Mouse (Mus musculus) stomach, embryonic 16.5 days (tissue): Measurements from ENCODE around the gene Mcm6. TPM values are rescaled to one million over a fixed set of nuclear protein-coding genes. Genes with fewer than 3 reads are reported as not detected.
A peak's percentile ranks its signal among the peaks of the same experiment; 100 is the strongest.

ENCODE experiments used
- ATAC-seq: fragments of 200-750 bp; cut with Nextera tagmentation; 2 replicates; pipeline ENCODE4 v1.8.0; 2017; ENCODE audit warnings: moderate number of reproducible peaks, moderate TSS enrichment; ENCODE audit not compliant: insufficient read depth, low FRiP score
- H3K27ac ChIP-seq: fragments of 300-500 bp; sonication (generic); 2 replicates; pipeline ENCODE4 v1.5.1; 2014; ENCODE audit warnings: low read length
- H3K27me3 ChIP-seq: fragments of 300-500 bp; sonication (generic); 2 replicates; pipeline ENCODE4 v1.6.1; 2014; ENCODE audit warnings: low read length, control low read depth, mixed read lengths; ENCODE audit not compliant: control insufficient read depth, insufficient read depth
- H3K36me3 ChIP-seq: fragments of 300-500 bp; sonication (generic); 2 replicates; pipeline ENCODE4 v1.6.1; 2014; ENCODE audit warnings: low read length; ENCODE audit not compliant: control insufficient read depth, insufficient read depth
- H3K4me1 ChIP-seq: fragments of 300-500 bp; sonication (generic); 2 replicates; pipeline ENCODE4 v1.6.1; 2014; ENCODE audit warnings: low read length, control low read depth, mixed read lengths; ENCODE audit not compliant: control insufficient read depth, insufficient read depth
- H3K4me2 ChIP-seq: fragments of 300-500 bp; sonication (generic); 2 replicates; pipeline ENCODE4 v1.6.1; 2014; ENCODE audit warnings: low read depth, low read length, mixed read lengths
- H3K4me3 ChIP-seq: fragments of 300-500 bp; sonication (generic); replicated peaks from 2 replicates; pipeline ENCODE4 v1.5.1; 2014; ENCODE audit warnings: mild to moderate bottlenecking, low read length
- H3K9ac ChIP-seq: fragments of 300-500 bp; sonication (generic); 2 replicates; pipeline ENCODE4 v1.6.1; 2014; ENCODE audit warnings: low read length
- H3K9me3 ChIP-seq: fragments of 300-500 bp; sonication (generic); replicated peaks from 2 replicates; pipeline ENCODE4 v1.6.1; 2016; ENCODE audit warnings: low read length, control low read depth; ENCODE audit not compliant: control insufficient read depth
- WGBS: fragments of 180-500 bp; shearing (Covaris S2); extraction: QIAGEN DNeasy Blood & Tissue Kit; methylation state at CpG from one replicate; pipeline ENCODE4 v1.1.7; 2014; 5-methylcytosine and 5-hydroxymethylcytosine counted together
- polyA plus RNA-seq: library from polyadenylated mRNA; unstranded; fragments of >200 nt; fragmentation: Nextera tagmentation; extraction: Ambion mirVana; gene quantifications from 2 replicates; pipeline ENCODE4 v1.2.1, GENCODE M21; 2015

Mcm6 gene
- polyA plus RNA-seq, 1 experiment from 2014 or later, result 200 TPM

DNA sequence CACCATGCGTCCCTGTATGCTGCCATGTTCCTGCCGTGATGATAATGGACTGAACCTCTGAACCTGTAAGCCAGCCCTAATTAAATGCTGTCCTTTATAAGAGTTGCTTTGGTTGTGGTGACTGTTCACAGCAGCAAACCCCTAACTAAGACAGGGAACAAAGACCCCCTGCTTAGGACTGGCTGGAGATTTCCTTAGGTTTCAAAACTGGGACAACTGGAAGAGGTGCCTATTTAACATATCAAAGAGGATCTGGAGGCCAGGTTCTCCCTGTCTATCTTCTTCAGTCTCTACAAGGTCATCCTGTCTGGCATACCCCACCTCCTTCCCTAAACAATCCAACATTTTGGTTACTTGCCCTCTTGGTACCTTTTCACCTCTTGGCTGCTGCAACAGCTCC lies 32.9 kb upstream of the Mcm6 start:
- Histone ChIP-seq H3K4me2 (no peak overlapping the region), H3K27ac (no peak overlapping the region), H3K9ac (no peak overlapping the region), H3K4me3 (no peak overlapping the region), H3K4me1 (no peaks in the 10 kb centered on the region), H3K9me3 (no peaks in the 10 kb centered on the region), H3K36me3 (no peaks in the 10 kb centered on the region; the same call in 1 of the 2 replicates), H3K27me3 (no peaks in the 10 kb centered on the region)
- WGBS, result 86% methylated on average over 2 of the region's 2 CpGs
- no peak for ATAC-seq

GRCm38 (mm10) chr1:128386487-128386886 lies 27.0 kb upstream of the Mcm6 start:
- no peaks in the 10 kb centered on the region for H3K27me3 ChIP-seq
- WGBS, result 86% methylated on average over 7 of the region's 7 CpGs

GRCm38 (mm10) chr1:128376841-128377240 lies 17.4 kb upstream of the Mcm6 start:
- no peak overlapping the region for H3K4me3 ChIP-seq
- ATAC-seq, result no peak
- H3K4me1 ChIP-seq, result no peaks in the 10 kb centered on the region
- WGBS, result 90% methylated on average over 4 of the region's 4 CpGs
- no peak overlapping the region for H3K4me2 ChIP-seq
- no peaks in the 10 kb centered on the region for H3K27me3 ChIP-seq
- H3K9ac ChIP-seq, result no peak overlapping the region
- peaks cover 16% of the 10 kb centered on the region for H3K36me3 ChIP-seq
- no peak overlapping the region for H3K27ac ChIP-seq
- H3K9me3 ChIP-seq, result no peaks in the 10 kb centered on the region

More at GRCm38 (mm10) chr1:128386487-128386886, 27.0 kb upstream of the Mcm6 start:
- no peaks in the 10 kb centered on the region for H3K4me1 ChIP-seq
- H3K27ac ChIP-seq, result no peak overlapping the region
- no peak overlapping the region for H3K9ac ChIP-seq
- no peak overlapping the region for H3K4me2 ChIP-seq
- no peak for ATAC-seq
- H3K4me3 ChIP-seq, result no peak overlapping the region
- H3K36me3 ChIP-seq, result peaks cover 3% of the 10 kb centered on the region; the same call in 1 of the 2 replicates
- H3K9me3 ChIP-seq, result no peaks in the 10 kb centered on the region

- H3K4me2 ChIP-seq, result no peak overlapping the region
- H3K27ac ChIP-seq, result no peak overlapping the region
- WGBS, result 80% methylated on average over 7 of the region's 7 CpGs
- H3K27me3 ChIP-seq, result no peaks in the 10 kb centered on the region
- no peaks in the 10 kb centered on the region for H3K4me1 ChIP-seq
- H3K4me3 ChIP-seq, result no peak overlapping the region
- ATAC-seq, result no peak
- H3K9me3 ChIP-seq, result no peaks in the 10 kb centered on the region
- H3K9ac ChIP-seq, result no peak overlapping the region
- peaks cover 8% of the 10 kb centered on the region; the same call in 1 of the 2 replicates for H3K36me3 ChIP-seq
Measured at GRCm38 (mm10) chr1:128372143-128372860, 12.8 kb upstream of the Mcm6 start.

GRCm38 (mm10) chr1:128368732-128369441 lies 9.4 kb upstream of the Mcm6 start:
- Histone ChIP-seq H3K4me2 (no peak overlapping the region), H3K9me3 (no peaks in the 10 kb centered on the region), H3K27me3 (no peaks in the 10 kb centered on the region), H3K9ac (no peak overlapping the region), H3K4me1 (no peaks in the 10 kb centered on the region), H3K27ac (no peak overlapping the region), H3K36me3 (peaks cover 12% of the 10 kb centered on the region; the same call in 1 of the 2 replicates), H3K4me3 (no peak overlapping the region)
- no peak for ATAC-seq
- WGBS, result 68% methylated on average over 5 of the region's 5 CpGs

DNA sequence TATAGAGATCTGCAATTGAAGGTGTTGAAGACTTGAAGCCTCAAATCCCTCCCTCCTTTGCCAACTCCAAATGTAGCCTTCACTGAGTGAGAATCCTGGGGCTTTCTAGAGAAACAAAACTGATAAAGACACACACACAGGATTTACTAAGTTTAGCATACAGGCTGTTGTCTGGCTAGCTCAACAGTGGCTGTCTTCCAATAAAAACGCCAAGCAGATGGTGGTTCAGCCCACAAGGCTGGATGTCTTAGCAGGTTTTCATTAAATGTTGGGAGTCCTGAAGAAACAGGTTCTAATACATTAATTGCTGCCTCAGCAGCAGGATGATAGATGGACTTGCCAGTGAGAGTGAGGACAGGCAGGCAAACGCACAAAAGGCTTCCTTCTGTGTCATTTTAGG lies 1.1 kb upstream of the Mcm6 start:
- Histone ChIP-seq H3K4me3 (no peak overlapping the region), H3K4me1 (peaks cover 26% of the 10 kb centered on the region; the same call in 1 of the 2 replicates), H3K36me3 (peaks cover 2% of the 10 kb centered on the region; the same call in 1 of the 2 replicates), H3K4me2 (no peak overlapping the region), H3K9me3 (no peaks in the 10 kb centered on the region), H3K27me3 (no peaks in the 10 kb centered on the region), H3K9ac (no peak overlapping the region), H3K27ac (no peak overlapping the region; the same call in 1 of the 2 replicates)
- WGBS, result 51% methylated on average over 2 of the region's 2 CpGs
- ATAC-seq, result no peak

DNA sequence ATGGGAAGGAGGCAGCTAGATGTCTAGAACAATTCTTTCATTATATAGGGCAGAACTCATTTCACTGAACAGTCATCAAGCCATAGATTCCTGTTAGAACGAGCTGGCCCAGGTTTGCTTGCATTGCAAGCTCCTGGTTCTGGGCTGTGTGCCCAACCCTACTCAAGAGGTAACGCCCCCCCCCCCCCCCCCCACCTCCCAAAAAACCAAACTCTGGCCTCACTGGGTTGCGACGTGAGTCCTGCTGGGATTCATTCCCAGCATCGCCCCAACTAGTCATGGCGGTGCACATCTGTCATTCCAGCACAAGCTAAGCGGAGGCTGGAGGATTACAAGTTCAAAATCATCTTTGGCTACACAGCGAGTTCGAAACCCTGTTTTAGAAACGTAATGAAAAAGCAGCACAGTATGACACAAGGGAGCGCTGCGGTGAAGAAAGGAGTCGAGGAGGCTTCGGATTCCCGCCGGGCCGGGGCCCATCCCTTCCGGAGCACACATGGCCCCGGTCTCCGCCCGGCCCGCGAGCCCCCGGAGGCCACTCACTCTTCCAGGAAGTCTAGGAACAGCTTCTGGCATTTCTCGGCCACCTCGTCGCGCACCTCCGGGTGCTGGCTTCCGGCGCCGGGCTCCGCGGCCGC lies 429 bp downstream of the Mcm6 start:
- peak; percentile 84 for ATAC-seq
- Histone ChIP-seq H3K27ac (peak overlapping the region; percentile 95), H3K4me1 (peaks cover 26% of the 10 kb centered on the region; the same call in 1 of the 2 replicates), H3K4me3 (peak overlapping the region; percentile 82), H3K9me3 (no peaks in the 10 kb centered on the region), H3K36me3 (peaks cover 7% of the 10 kb centered on the region; the same call in 1 of the 2 replicates), H3K4me2 (peak overlapping the region; percentile 55), H3K9ac (peak overlapping the region; percentile 89), H3K27me3 (no peaks in the 10 kb centered on the region)
- WGBS, result under 1% methylated on average over 35 of the region's 35 CpGs

DNA sequence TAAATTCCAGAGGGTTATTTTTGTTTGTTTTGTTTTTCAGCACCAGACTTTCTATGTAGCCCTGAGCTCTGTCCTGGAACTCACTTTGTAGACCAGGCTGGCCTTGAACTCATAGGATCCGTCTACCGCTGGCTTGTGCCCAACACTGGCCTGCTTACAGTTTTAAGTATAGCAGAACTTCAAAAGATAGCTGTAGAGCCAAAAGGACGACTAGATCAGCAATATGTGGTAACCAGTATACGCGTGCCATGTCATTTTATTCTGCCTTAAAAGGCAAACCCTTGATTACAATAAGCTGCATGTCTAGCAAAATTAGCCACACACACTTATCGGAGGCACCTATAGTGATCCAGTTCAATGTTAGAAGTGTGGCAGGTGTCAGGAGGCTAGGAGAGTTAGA lies 1.2 kb downstream of the Mcm6 start:
- WGBS, result 43% methylated on average over 6 of the region's 6 CpGs
- H3K4me1 ChIP-seq, result peaks cover 26% of the 10 kb centered on the region; the same call in 1 of the 2 replicates
- peak overlapping the region; percentile 89; the same call in 1 of the 2 replicates for H3K9ac ChIP-seq
- H3K27me3 ChIP-seq, result no peaks in the 10 kb centered on the region
- peak overlapping the region; percentile 55 for H3K4me2 ChIP-seq
- H3K27ac ChIP-seq, result peak overlapping the region; percentile 47
- H3K9me3 ChIP-seq, result no peaks in the 10 kb centered on the region
- peaks cover 8% of the 10 kb centered on the region; the same call in 1 of the 2 replicates for H3K36me3 ChIP-seq
- peak overlapping the region; percentile 82 for H3K4me3 ChIP-seq
- ATAC-seq, result no peak
